Mouse (Mus musculus) testis, adult 2 months (tissue): ENCODE measurements around the gene Slc6a9. TPM values are rescaled to one million over a fixed set of nuclear protein-coding genes. Genes with fewer than 3 reads are reported as not detected.

Experiments
- H3K27ac ChIP-seq: fragments of 200-500 bp; 2 replicates; pipeline ENCODE4 v1.5.1; 2012; ENCODE audit warnings: low read depth, low read length; ENCODE audit not compliant: control insufficient read depth, insufficient read depth
- H3K27me3 ChIP-seq: fragments of 200-500 bp; 2 replicates; pipeline ENCODE4 v1.6.1; 2012; ENCODE audit warnings: mild to moderate bottlenecking, low read length, moderate library complexity; ENCODE audit not compliant: control insufficient read depth, insufficient read depth
- H3K36me3 ChIP-seq: fragments of 200-500 bp; 2 replicates; pipeline ENCODE4 v1.6.1; 2012; ENCODE audit warnings: mild to moderate bottlenecking, low read length; ENCODE audit not compliant: control insufficient read depth, insufficient read depth
- H3K4me1 ChIP-seq: fragments of 200-500 bp; 2 replicates; pipeline ENCODE4 v1.6.1; 2012; ENCODE audit warnings: low read length; ENCODE audit not compliant: control insufficient read depth, insufficient read depth
- H3K4me3 ChIP-seq: fragments of 200-500 bp; 2 replicates; pipeline ENCODE4 v1.5.1; 2012; ENCODE audit warnings: low read depth, mild to moderate bottlenecking, low read length, moderate library complexity, mixed read lengths; ENCODE audit not compliant: control insufficient read depth
- CTCF ChIP-seq: fragments of 200-500 bp; IDR thresholded peaks from 2 replicates; pipeline ENCODE4 v1.5.1; 2012; ENCODE audit warnings: low read depth, mild to moderate bottlenecking, inconsistent platforms, low read length, moderate library complexity; ENCODE audit not compliant: control insufficient read depth, insufficient read depth, insufficient replicate concordance
- POLR2A ChIP-seq: fragments of 200-500 bp; IDR thresholded peaks from 2 replicates; pipeline ENCODE4 v1.6.1; 2012; ENCODE audit warnings: low read depth, mild to moderate bottlenecking, inconsistent platforms, low read length, moderate library complexity; ENCODE audit not compliant: control insufficient read depth
- polyA plus RNA-seq: library from polyadenylated mRNA; depleted of rRNA; stranded (reverse); fragments of >200 nt; gene quantifications from 2 replicates; pipeline ENCODE4 v1.2.3, GENCODE M21; 2012

Gene Slc6a9
- polyA plus RNA-seq, 1 experiment: 7.4 TPM

GRCm38 (mm10) chr4:117867000-117867399 is 32.7 kb downstream of the Slc6a9 start:
- peaks cover 2% of the 10 kb centered on the region; the same call in 1 of the 2 replicates for H3K36me3 ChIP-seq
- H3K27me3 ChIP-seq: no peaks in the 10 kb centered on the region
- no peak for TF ChIP-seq CTCF
- no peak for TF ChIP-seq POLR2A
- H3K4me1 ChIP-seq: peaks cover 10% of the 10 kb centered on the region
- no peak overlapping the region for H3K4me3 ChIP-seq
- H3K27ac ChIP-seq: no peak overlapping the region

- TF ChIP-seq CTCF: peak; percentile 39; the same call in 1 of the 2 replicates
- no peak for TF ChIP-seq POLR2A
- Histone ChIP-seq H3K36me3 (peaks cover 2% of the 10 kb centered on the region; the same call in 1 of the 2 replicates), H3K4me1 (peaks cover 17% of the 10 kb centered on the region), H3K27me3 (no peaks in the 10 kb centered on the region), H3K4me3 (no peak overlapping the region), H3K27ac (no peak overlapping the region)
These were observed 33.5 kb downstream of the Slc6a9 start for GRCm38 (mm10) chr4:117867823-117868222.

GRCm38 (mm10) chr4:117869317-117869716 is 35.0 kb downstream of the Slc6a9 start:
- TF ChIP-seq CTCF: no peak
- no peak for TF ChIP-seq POLR2A
- Histone ChIP-seq H3K27me3 (no peaks in the 10 kb centered on the region), H3K36me3 (peaks cover 2% of the 10 kb centered on the region; the same call in 1 of the 2 replicates), H3K4me1 (peaks cover 24% of the 10 kb centered on the region), H3K4me3 (no peak overlapping the region), H3K27ac (no peak overlapping the region)

GRCm38 (mm10) chr4:117870437-117870836 is 36.1 kb downstream of the Slc6a9 start:
- Histone ChIP-seq H3K27me3 (no peaks in the 10 kb centered on the region), H3K4me3 (no peak overlapping the region), H3K27ac (no peak overlapping the region), H3K36me3 (peaks cover 3% of the 10 kb centered on the region; the same call in 1 of the 2 replicates), H3K4me1 (peaks cover 21% of the 10 kb centered on the region)
- TF ChIP-seq POLR2A (no peak), CTCF (no peak)

DNA sequence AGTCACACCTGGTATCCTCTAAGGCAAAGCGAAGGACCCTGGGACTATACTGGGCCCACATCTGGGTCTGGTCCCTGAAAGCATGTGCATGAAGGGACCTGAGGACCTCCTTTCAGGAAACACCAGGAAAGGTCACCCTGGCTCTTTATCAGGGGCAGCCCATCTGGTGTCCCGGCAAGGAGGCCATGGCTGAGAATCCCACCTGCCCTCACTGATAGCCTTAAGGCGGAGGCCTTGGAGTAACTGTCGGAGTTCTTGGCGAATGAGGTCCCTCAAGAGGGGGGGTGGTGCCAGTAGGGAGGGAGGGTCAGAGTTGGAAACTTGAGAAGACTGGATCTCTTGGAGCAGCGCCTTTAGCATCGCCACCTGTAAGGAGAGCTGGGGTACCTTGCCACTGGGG is 37.5 kb downstream of the Slc6a9 start:
- TF ChIP-seq CTCF: no peak
- TF ChIP-seq POLR2A: no peak
- peak overlapping the region; percentile 90 for H3K4me3 ChIP-seq
- no peaks in the 10 kb centered on the region for H3K27me3 ChIP-seq
- peaks cover 3% of the 10 kb centered on the region; the same call in 1 of the 2 replicates for H3K36me3 ChIP-seq
- H3K27ac ChIP-seq: peak overlapping the region; percentile 47
- H3K4me1 ChIP-seq: peaks cover 21% of the 10 kb centered on the region

DNA sequence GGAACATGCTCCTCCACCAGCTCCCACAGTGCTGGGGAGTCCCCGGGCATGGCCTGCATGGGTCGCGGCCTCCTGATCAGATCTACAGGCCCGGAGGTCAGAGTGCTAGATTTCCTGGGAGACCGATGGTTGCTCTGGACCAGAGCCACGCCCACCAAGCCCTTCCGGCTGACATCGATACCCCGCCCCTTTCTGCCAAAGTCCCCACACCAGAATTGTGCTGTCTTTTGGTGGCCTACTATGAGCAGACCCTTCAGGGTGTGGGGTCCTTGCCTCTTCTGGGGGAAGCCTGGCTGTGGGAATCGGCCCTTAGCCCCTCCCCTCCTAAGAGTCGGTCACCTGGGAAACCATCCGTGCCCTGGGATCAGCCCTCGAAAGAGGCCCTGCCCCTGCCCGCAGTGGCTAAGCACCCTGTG is 38.2 kb downstream of the Slc6a9 start, which contains the start of gene Ccdc24:
Gene Ccdc24 (minus strand): TSS at position 87 of the 416 bp plus-strand sequence.
- Histone ChIP-seq H3K36me3 (peaks cover 3% of the 10 kb centered on the region; the same call in 1 of the 2 replicates), H3K27me3 (no peaks in the 10 kb centered on the region), H3K27ac (peak within 1 kb of the TSS; percentile 64), H3K4me3 (peak within 1 kb of the TSS; percentile 90), H3K4me1 (peaks cover 21% of the 10 kb centered on the region)
- TF ChIP-seq CTCF (no peak), POLR2A (peak; percentile 65)

- no peaks in the 10 kb centered on the region for H3K27me3 ChIP-seq
- H3K27ac ChIP-seq: no peak overlapping the region
- TF ChIP-seq POLR2A (no peak), CTCF (no peak)
- peaks cover 3% of the 10 kb centered on the region; the same call in 1 of the 2 replicates for H3K36me3 ChIP-seq
- peaks cover 21% of the 10 kb centered on the region for H3K4me1 ChIP-seq
- no peak overlapping the region; the same call in 1 of the 2 replicates for H3K4me3 ChIP-seq
These were observed 39.3 kb downstream of the Slc6a9 start for GRCm38 (mm10) chr4:117873615-117874014.

DNA sequence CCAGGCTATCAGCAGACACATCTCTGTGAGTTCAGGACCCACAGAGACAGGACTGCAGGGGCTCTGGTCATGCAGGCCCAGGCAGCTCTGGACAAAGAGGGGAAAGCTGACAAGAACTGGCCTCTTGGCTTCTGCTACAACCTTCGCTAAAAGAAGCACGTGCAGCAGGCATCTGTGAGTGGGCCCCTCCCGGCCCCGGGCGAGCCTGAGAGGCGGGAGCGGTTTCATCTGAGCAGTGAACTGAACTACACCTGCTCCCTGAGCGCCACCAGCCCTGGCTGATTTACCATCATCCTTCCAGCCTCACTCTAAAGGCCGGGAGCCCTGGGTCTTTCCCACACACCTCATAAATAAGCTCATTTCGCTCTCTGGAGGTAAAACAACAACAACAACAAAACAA is 44.0 kb downstream of the Slc6a9 start:
- Histone ChIP-seq H3K36me3 (peaks cover 1% of the 10 kb centered on the region; the same call in 1 of the 2 replicates), H3K4me1 (peaks cover 6% of the 10 kb centered on the region), H3K4me3 (no peak overlapping the region), H3K27me3 (no peaks in the 10 kb centered on the region), H3K27ac (no peak overlapping the region)
- no peak for TF ChIP-seq CTCF
- no peak for TF ChIP-seq POLR2A
